Mouse (Mus musculus): ENCODE data around the gene Trim17.

DNA sequence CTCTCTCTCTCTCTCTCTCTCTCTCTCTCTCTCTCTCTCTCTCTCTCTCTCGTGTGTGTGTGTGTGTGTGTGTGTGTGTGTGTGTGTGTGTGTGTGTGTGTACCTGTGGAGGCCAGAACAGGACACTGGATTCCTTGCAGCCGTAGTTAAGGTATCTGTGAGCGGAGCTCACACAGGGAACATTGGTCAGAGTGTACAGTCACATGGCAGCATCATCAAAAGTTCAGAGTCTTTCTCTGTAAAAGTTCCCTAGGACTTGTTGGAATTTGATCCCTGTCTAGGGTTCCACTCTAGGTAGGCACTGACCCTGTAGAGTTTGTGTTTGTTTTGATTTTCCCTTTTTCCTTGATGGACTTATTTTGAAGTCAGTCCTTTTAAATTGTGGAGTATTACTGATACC is 27.8 kb upstream of the Trim17 start:
- no peak for TF ChIP-seq CTCF (IDR thresholded peaks at IDR 0.05 in 2 of 3, conservative IDR thresholded peaks at IDR 0.05 in 1 of 3; ENCODE audit: control insufficient read depth in 1 of 3, insufficient read depth in 1 of 3, low read depth in 2 of 3, low read length in 3 of 3, poor library complexity in 1 of 3, severe bottlenecking in 1 of 3)
- no peak for TF ChIP-seq ZC3H11A (IDR thresholded peaks at IDR 0.05; ENCODE audit: low read depth, low read length)
- no peak for TF ChIP-seq EP300 (IDR thresholded peaks at IDR 0.05; ENCODE audit: low read depth in 1 of 2, low read length in 2 of 2)
- TF ChIP-seq POLR2A (IDR thresholded peaks at IDR 0.05; ENCODE audit: control insufficient read depth in 1 of 2, insufficient read depth in 1 of 2, low read depth in 1 of 2, low read length in 2 of 2, poor library complexity in 1 of 2): no peak
- no peak for TF ChIP-seq RAD21 (IDR thresholded peaks at IDR 0.05; ENCODE audit: low read depth, low read length)
- TF ChIP-seq MXI1 (IDR thresholded peaks at IDR 0.05; ENCODE audit: low read depth, low read length): no peak
- TF ChIP-seq ZNF384 (IDR thresholded peaks at IDR 0.05; ENCODE audit: low read depth, low read length): no peak

All from MEL (cell line).